Mouse (Mus musculus): ENCODE measurements around the gene Mrpl44.

- TF ChIP-seq CTCF (IDR thresholded peaks at IDR 0.05; ENCODE audit: extremely low read depth, insufficient read depth, low read length): no peak
- TF ChIP-seq POLR2A (IDR thresholded peaks at IDR 0.05; ENCODE audit: extremely low read depth, insufficient read depth, low read length): no peak
Measured at GRCm38 (mm10) chr1:79734794-79735193, 41.0 kb upstream of the Mrpl44 start.

All from cortical plate, adult 2 months (tissue).